Mouse (Mus musculus): ENCODE measurements at regions not wholly inside any gene's neighbourhood (a gene's known extent, or its start where the extent isn't known, plus 50 kb on each side); places are given as distances from the start of the nearest gene placed in this dataset.
A peak's percentile ranks its signal among the peaks of the same experiment; 100 is the strongest.

DNA sequence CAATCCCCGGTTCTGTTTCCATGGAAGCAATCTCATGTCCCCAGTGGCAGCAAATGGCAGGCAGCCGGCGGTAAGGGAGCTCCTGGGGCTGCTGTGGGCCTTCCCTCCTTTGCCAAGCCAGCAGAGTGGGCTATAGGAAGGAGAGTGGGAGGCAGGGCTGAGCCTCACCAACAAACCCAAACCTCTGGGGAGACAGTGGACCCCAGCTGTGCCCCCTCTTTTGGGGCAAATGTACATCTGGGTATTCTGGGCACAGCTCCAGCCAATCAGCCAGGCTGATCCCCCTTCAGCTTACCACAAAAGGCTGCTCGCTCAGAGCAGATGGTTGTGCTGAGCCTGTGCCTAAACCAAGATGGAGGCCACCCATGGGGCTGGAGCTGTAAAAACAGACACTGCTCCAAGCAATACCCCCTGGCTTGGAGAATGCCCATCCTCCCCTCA lies 1532.3 kb upstream of the Gulo start:
- H3K4me1 ChIP-seq (ENCODE audit: control insufficient read depth, insufficient read depth, low read length), result peaks cover 2% of the 10 kb centered on the region
- H3K27me3 ChIP-seq (ENCODE audit: control insufficient read depth, insufficient read depth, low read length, poor library complexity, severe bottlenecking), result no peaks in the 10 kb centered on the region
- H3K36me3 ChIP-seq (ENCODE audit: control insufficient read depth, insufficient read depth, low read length, poor library complexity, severe bottlenecking), result no peaks in the 10 kb centered on the region
- H3K27ac ChIP-seq (ENCODE audit: insufficient read depth, low read length), result no peak overlapping the region
- TF ChIP-seq CTCF (IDR thresholded peaks at IDR 0.05; ENCODE audit: low read depth, low read length), result no peak
- TF ChIP-seq POLR2A (IDR thresholded peaks at IDR 0.05; ENCODE audit: insufficient read depth, low read length), result no peak
- TF ChIP-seq EP300 (IDR thresholded peaks at IDR 0.05; ENCODE audit: insufficient read depth, low read depth, low read length), result no peak
- peaks cover 12% of the 10 kb centered on the region for H3K9me3 ChIP-seq (replicated peaks; ENCODE audit: control insufficient read depth, insufficient read depth, low read length, poor library complexity, severe bottlenecking)
- H3K4me3 ChIP-seq (ENCODE audit: low read depth, low read length), result no peak overlapping the region
- no peak overlapping the region for H3K9ac ChIP-seq (ENCODE audit: low read depth, poor library complexity, severe bottlenecking)

DNA sequence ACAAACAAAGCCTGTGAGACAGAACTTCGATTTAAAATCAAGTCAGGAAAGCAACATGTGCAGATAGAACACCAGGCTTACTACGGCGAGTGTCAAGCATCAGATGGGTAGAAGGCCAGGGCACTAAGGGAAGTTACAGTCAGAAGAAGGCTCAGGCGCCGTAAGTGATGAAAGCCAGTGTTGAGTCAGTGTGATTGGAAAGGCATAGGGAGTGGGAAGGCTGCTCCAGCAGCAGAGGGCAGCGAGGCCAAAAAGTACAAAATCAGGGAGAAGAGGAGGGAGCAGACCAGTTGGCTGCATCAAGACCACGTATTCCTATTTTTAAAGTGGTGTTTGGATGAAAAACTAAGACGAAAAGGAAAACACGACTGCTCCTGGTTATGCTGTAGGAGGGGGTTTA lies 1529.7 kb upstream of the Gulo start:
- no peak overlapping the region for H3K9ac ChIP-seq (ENCODE audit: low read depth, poor library complexity, severe bottlenecking)
- TF ChIP-seq EP300 (IDR thresholded peaks at IDR 0.05; ENCODE audit: insufficient read depth, low read depth, low read length) (no peak), POLR2A (IDR thresholded peaks at IDR 0.05; ENCODE audit: insufficient read depth, low read length) (no peak), CTCF (IDR thresholded peaks at IDR 0.05; ENCODE audit: low read depth, low read length) (no peak)
- no peak overlapping the region for H3K27ac ChIP-seq (ENCODE audit: insufficient read depth, low read length)
- H3K27me3 ChIP-seq (ENCODE audit: control insufficient read depth, insufficient read depth, low read length, poor library complexity, severe bottlenecking), result no peaks in the 10 kb centered on the region; the same call in 1 of the 2 replicates
- peaks cover 2% of the 10 kb centered on the region for H3K4me1 ChIP-seq (ENCODE audit: control insufficient read depth, insufficient read depth, low read length)
- peaks cover 8% of the 10 kb centered on the region for H3K9me3 ChIP-seq (replicated peaks; ENCODE audit: control insufficient read depth, insufficient read depth, low read length, poor library complexity, severe bottlenecking)
- H3K36me3 ChIP-seq (ENCODE audit: control insufficient read depth, insufficient read depth, low read length, poor library complexity, severe bottlenecking), result no peaks in the 10 kb centered on the region
- no peak overlapping the region for H3K4me3 ChIP-seq (ENCODE audit: low read depth, low read length)

DNA sequence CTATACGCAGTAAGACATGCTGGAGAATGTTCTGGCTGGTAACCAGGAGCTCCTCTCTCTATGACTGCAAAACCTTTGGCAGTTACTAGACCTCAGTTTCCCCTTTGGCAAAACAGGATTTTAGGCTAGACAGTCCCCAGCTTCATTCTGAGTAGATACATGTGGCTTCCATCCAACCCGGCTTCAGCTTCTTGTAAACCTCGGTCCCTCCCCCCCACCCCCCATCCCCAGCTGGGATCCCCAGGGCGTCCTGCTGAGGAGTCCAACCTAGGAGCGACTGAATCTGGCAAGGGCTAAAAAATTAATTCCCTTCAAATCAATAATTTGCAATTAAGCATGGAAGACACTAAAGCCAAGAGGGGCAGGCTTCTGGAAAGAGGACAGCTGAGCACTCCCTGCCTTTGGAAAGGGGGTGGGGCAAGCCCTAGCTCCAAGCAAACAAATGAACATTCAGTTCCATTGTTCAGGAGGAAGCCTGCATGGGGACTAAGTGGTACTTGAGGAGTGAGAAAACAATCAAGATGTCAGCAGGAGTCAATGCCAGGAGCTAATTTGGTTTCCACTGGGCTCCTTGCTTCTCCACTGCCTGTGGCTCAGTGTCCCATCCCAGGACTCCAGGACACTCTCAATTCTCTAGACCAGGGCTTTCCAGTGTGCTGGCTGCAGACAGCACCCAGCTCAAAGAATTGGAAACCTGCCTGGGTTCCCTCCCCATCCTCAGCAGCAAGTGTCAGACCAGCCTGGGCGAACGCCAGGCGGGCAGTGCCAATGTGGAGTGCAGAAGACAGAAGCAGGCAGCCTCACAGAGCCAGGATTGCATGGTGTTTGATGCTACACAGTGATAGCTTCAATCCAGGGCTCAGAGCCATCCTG lies 1528.0 kb upstream of the Gulo start:
- Histone ChIP-seq H3K4me1 (ENCODE audit: control insufficient read depth, insufficient read depth, low read length) (peaks cover 2% of the 10 kb centered on the region), H3K27me3 (ENCODE audit: control insufficient read depth, insufficient read depth, low read length, poor library complexity, severe bottlenecking) (no peaks in the 10 kb centered on the region; the same call in 1 of the 2 replicates), H3K9me3 (replicated peaks; ENCODE audit: control insufficient read depth, insufficient read depth, low read length, poor library complexity, severe bottlenecking) (no peaks in the 10 kb centered on the region; the same call in 1 of the 2 replicates), H3K27ac (ENCODE audit: insufficient read depth, low read length) (no peak overlapping the region), H3K36me3 (ENCODE audit: control insufficient read depth, insufficient read depth, low read length, poor library complexity, severe bottlenecking) (no peaks in the 10 kb centered on the region), H3K9ac (ENCODE audit: low read depth, poor library complexity, severe bottlenecking) (no peak overlapping the region), H3K4me3 (ENCODE audit: low read depth, low read length) (no peak overlapping the region)
- TF ChIP-seq CTCF (IDR thresholded peaks at IDR 0.05; ENCODE audit: low read depth, low read length) (no peak), POLR2A (IDR thresholded peaks at IDR 0.05; ENCODE audit: insufficient read depth, low read length) (no peak), EP300 (IDR thresholded peaks at IDR 0.05; ENCODE audit: insufficient read depth, low read depth, low read length) (no peak)

DNA sequence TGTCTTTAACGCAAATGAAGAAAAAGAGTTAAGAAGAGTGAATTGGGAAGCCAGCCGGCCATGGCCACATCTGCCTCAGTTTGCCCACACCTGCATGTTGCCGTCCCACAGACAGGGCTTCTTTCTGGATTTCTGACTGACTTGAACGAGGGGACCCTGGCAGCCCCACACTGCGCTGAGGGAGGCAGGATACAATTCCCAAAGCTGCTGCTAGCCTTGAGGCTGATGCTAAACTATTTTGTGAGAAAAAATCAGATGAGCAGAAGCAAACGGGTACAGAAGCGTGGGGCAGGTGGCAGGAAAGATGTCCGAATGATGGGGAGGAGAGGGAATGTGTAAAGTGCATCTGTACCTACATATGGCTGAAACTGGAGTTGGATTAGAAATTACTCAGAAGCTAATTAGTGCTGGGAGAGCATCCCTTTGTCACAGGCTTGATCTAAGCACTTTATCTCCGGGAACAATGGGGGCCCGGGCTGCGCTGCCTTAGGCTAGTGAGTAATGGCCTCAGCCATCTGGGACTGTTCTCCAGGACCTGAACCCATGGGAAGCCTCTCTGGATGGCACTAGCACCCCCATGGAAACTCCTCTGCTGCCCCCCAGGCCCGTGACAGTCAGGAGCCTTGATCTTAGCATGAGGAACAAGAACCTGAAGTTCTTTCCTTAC lies 1497.9 kb upstream of the Gulo start:
- Histone ChIP-seq H3K9me3 (replicated peaks; ENCODE audit: control insufficient read depth, insufficient read depth, low read length, poor library complexity, severe bottlenecking) (no peaks in the 10 kb centered on the region), H3K27me3 (ENCODE audit: control insufficient read depth, insufficient read depth, low read length, poor library complexity, severe bottlenecking) (no peaks in the 10 kb centered on the region), H3K9ac (ENCODE audit: low read depth, poor library complexity, severe bottlenecking) (no peak overlapping the region), H3K36me3 (ENCODE audit: control insufficient read depth, insufficient read depth, low read length, poor library complexity, severe bottlenecking) (no peaks in the 10 kb centered on the region), H3K4me1 (ENCODE audit: control insufficient read depth, insufficient read depth, low read length) (peaks cover 2% of the 10 kb centered on the region), H3K4me3 (ENCODE audit: low read depth, low read length) (no peak overlapping the region), H3K27ac (ENCODE audit: insufficient read depth, low read length) (no peak overlapping the region)
- TF ChIP-seq CTCF (IDR thresholded peaks at IDR 0.05; ENCODE audit: low read depth, low read length) (no peak), EP300 (IDR thresholded peaks at IDR 0.05; ENCODE audit: insufficient read depth, low read depth, low read length) (no peak), POLR2A (IDR thresholded peaks at IDR 0.05; ENCODE audit: insufficient read depth, low read length) (no peak)

DNA sequence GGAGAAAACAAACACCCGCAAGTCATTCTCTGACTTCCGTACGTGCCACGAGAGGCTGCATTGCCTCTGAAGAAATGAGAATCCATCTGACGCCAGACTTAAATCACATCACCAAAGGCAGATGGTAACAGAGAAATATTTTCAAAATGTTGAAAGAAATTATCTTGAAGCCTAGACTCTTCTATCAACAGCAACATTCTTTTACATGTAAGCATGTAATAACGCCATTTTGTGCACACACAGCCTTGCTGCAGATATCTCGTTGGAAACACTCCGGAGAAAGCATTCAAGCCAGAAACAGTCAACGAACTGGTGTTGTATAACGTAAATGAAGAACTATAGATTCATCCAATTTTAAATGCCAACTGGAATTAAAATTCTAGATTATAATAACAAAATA lies 1483.1 kb upstream of the Gulo start:
- Histone ChIP-seq H3K27me3 (ENCODE audit: control insufficient read depth, insufficient read depth, low read length, poor library complexity, severe bottlenecking) (no peaks in the 10 kb centered on the region), H3K9me3 (replicated peaks; ENCODE audit: control insufficient read depth, insufficient read depth, low read length, poor library complexity, severe bottlenecking) (no peaks in the 10 kb centered on the region; the same call in 1 of the 2 replicates), H3K36me3 (ENCODE audit: control insufficient read depth, insufficient read depth, low read length, poor library complexity, severe bottlenecking) (no peaks in the 10 kb centered on the region), H3K4me1 (ENCODE audit: control insufficient read depth, insufficient read depth, low read length) (no peaks in the 10 kb centered on the region), H3K27ac (ENCODE audit: insufficient read depth, low read length) (no peak overlapping the region), H3K4me3 (ENCODE audit: low read depth, low read length) (no peak overlapping the region), H3K9ac (ENCODE audit: low read depth, poor library complexity, severe bottlenecking) (no peak overlapping the region)
- TF ChIP-seq CTCF (IDR thresholded peaks at IDR 0.05; ENCODE audit: low read depth, low read length), result no peak
- TF ChIP-seq EP300 (IDR thresholded peaks at IDR 0.05; ENCODE audit: insufficient read depth, low read depth, low read length), result no peak

DNA sequence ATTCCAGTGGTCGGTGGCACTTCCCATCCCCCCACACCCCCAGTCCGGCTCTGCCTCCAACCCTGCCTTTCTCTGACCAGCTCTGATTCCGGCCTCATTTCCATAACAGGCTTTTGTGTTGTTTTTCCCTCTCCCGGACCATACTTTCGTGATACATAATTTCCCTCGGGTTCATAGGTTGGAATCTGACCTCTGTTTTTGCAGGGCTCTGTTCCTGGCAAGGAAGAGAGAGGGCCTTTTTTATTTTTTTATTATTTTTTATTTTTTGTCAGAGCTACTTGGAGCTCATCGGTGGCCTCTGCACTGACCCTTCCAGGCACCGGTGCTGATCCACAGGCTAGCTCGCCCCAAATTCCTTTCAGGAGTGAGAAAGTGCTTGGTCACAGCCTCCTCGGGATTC lies 1477.7 kb upstream of the Gulo start:
- 0 out of 2 replicates have a peak, but pooled peaks have one; percentile 14 for TF ChIP-seq EP300 (IDR thresholded peaks at IDR 0.05; ENCODE audit: insufficient read depth, low read depth, low read length)
- no peak for TF ChIP-seq POLR2A (IDR thresholded peaks at IDR 0.05; ENCODE audit: insufficient read depth, low read length)
- H3K27ac ChIP-seq (ENCODE audit: insufficient read depth, low read length), result no peak overlapping the region
- H3K9ac ChIP-seq (ENCODE audit: low read depth, poor library complexity, severe bottlenecking), result no peak overlapping the region
- H3K4me1 ChIP-seq (ENCODE audit: control insufficient read depth, insufficient read depth, low read length), result peaks cover 2% of the 10 kb centered on the region
- H3K36me3 ChIP-seq (ENCODE audit: control insufficient read depth, insufficient read depth, low read length, poor library complexity, severe bottlenecking), result no peaks in the 10 kb centered on the region
- H3K27me3 ChIP-seq (ENCODE audit: control insufficient read depth, insufficient read depth, low read length, poor library complexity, severe bottlenecking), result no peaks in the 10 kb centered on the region
- H3K4me3 ChIP-seq (ENCODE audit: low read depth, low read length), result no peak overlapping the region
- H3K9me3 ChIP-seq (replicated peaks; ENCODE audit: control insufficient read depth, insufficient read depth, low read length, poor library complexity, severe bottlenecking), result no peaks in the 10 kb centered on the region

All from ES-Bruce4 (cell line).